Mouse (Mus musculus) CH12.LX (cell line): Measurements from ENCODE around the gene Pik3r4.

Experiments used
- CTCF ChIP-seq, 2 experiments: IDR thresholded peaks in 1 of 2; conservative IDR thresholded peaks in 1 of 2; 2 replicates each; pipeline ENCODE4 v1.5.1; 2011 to 2012; ENCODE audit warnings: low read depth in 2 of 2, low read length in 2 of 2, improper control_type of control experiment in 1 of 2, inconsistent platforms in 1 of 2, mild to moderate bottlenecking in 1 of 2, moderate library complexity in 1 of 2
- ETS1 ChIP-seq: conservative IDR thresholded peaks from 2 replicates; pipeline ENCODE4 v1.6.1; 2012; ENCODE audit warnings: low read depth, mild to moderate bottlenecking, inconsistent platforms, low read length, improper control_type of control experiment, moderate library complexity
- GABPA ChIP-seq: IDR thresholded peaks from 2 replicates; pipeline ENCODE4 v1.6.1; 2012; ENCODE audit warnings: low read depth, low read length, improper control_type of control experiment, inconsistent platforms; ENCODE audit not compliant: insufficient replicate concordance
- HCFC1 ChIP-seq: IDR thresholded peaks from 2 replicates; pipeline ENCODE4 v1.6.1; 2012; ENCODE audit warnings: low read depth, mild to moderate bottlenecking, inconsistent platforms, low read length, improper control_type of control experiment
- MAZ ChIP-seq: IDR thresholded peaks from 2 replicates; pipeline ENCODE4 v1.6.1; 2012; ENCODE audit warnings: low read depth, mild to moderate bottlenecking, inconsistent platforms, low read length, improper control_type of control experiment, moderate library complexity
- NRF1 ChIP-seq: IDR thresholded peaks from 2 replicates; pipeline ENCODE4 v1.6.1; 2014; ENCODE audit warnings: low read depth, mild to moderate bottlenecking, inconsistent platforms, low read length, improper control_type of control experiment, moderate library complexity
- POLR2A ChIP-seq: IDR thresholded peaks from 2 replicates; pipeline ENCODE4 v1.6.1; 2011; ENCODE audit warnings: low read depth, mild to moderate bottlenecking, improper control_type of control experiment, low read length
- RCOR1 ChIP-seq: conservative IDR thresholded peaks from 2 replicates; pipeline ENCODE4 v1.6.1; 2012; ENCODE audit warnings: low read depth, mild to moderate bottlenecking, inconsistent platforms, low read length, improper control_type of control experiment
- SIN3A ChIP-seq: IDR thresholded peaks from 2 replicates; pipeline ENCODE4 v1.6.1; 2012; ENCODE audit warnings: low read length, improper control_type of control experiment, inconsistent platforms
- TCF12 ChIP-seq: IDR thresholded peaks from 2 replicates; pipeline ENCODE4 v1.6.1; 2014; ENCODE audit warnings: low read depth, mild to moderate bottlenecking, inconsistent platforms, low read length, improper control_type of control experiment
- USF2 ChIP-seq: conservative IDR thresholded peaks from 2 replicates; pipeline ENCODE4 v1.6.1; 2011; ENCODE audit warnings: low read depth, low read length, improper control_type of control experiment
- ZC3H11A ChIP-seq: IDR thresholded peaks from 2 replicates; pipeline ENCODE4 v1.6.1; 2012; ENCODE audit warnings: low read depth, mild to moderate bottlenecking, inconsistent platforms, low read length, improper control_type of control experiment

GRCm38 (mm10) chr9:105684549-105685165, 41.9 kb downstream of the Pik3r4 start:
- no peak for TF ChIP-seq HCFC1
- no peak for TF ChIP-seq RCOR1
- no peak for TF ChIP-seq CTCF (conservative IDR thresholded peaks at IDR 0.05 in 1 of 2, IDR thresholded peaks at IDR 0.05 in 1 of 2; ENCODE audit: low read depth in 2 of 2, low read length in 2 of 2)
- no peak for TF ChIP-seq TCF12
- TF ChIP-seq NRF1: no peak
- no peak for TF ChIP-seq SIN3A
- no peak for TF ChIP-seq GABPA
- TF ChIP-seq USF2: no peak
- no peak for TF ChIP-seq ETS1
- TF ChIP-seq MAZ: no peak
- TF ChIP-seq POLR2A: no peak
- TF ChIP-seq ZC3H11A: no peak
